ENCODE assay signal across 12 mouse cellular contexts in the genomic region with DNA sequence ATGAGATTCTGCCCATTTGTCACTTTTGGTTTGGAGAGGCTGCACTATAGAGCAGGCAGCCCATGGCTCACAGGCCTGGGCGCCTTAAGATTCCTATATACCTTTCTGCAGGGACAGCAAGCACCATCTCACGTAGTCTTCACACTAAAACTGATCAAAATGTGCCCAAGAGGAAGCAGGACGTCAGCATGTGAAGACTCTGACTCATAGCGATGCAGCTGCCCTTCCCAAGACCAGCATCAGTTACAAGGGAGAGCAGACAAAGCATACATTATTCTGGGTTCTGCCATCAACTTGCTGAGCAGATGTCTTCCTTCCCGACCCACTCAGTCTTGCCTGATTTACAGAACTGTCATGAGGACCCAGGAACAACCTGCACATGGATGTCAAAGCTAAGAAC.
"Had no signal": no experiment of that assay in that cellular context is flagged by ENCODE, and none has a peak within 500 bp of the region (broad histone marks: within the 10 kb centered on the region; RNA-seq: fewer than 3 reads in every experiment).

No protein-coding gene starts in this region.

- ATAC-seq: liver, postnatal 0 days; lung, postnatal 0 days; midbrain, embryonic 13.5 days; midbrain, embryonic 16.5 days had no signal

- DNase-seq: kidney, adult 9 months; kidney, postnatal 25 days; left cerebral cortex, postnatal 4 days; liver, postnatal 0 days; lung, embryonic 14.5 days; retina, postnatal 1 day; right cerebral cortex, postnatal 25 days; spleen, adult 18-20 months; thymus, postnatal 25 days had no signal
